Mouse (Mus musculus) brown adipose tissue, adult 24 weeks (tissue): ENCODE measurements around the gene Mcl1. TPM values are rescaled to one million over a fixed set of nuclear protein-coding genes. Genes with fewer than 3 reads are reported as not detected.

Experiments
- polyA plus RNA-seq: library from polyadenylated mRNA; stranded (reverse); fragments of >200 nt; gene quantifications from 2 replicates; pipeline ENCODE4 v1.2.4, GENCODE M21; 2012; ENCODE audit not compliant: missing spikeins, insufficient read depth, insufficient read length

Mcl1 gene
- polyA plus RNA-seq, 1 experiment: 56.1 TPM

Other genes with a start within 250 kb of the Mcl1 start
- gene Arnt, start 224.4 kb upstream of the Mcl1 start, polyA plus RNA-seq: 17.2 and 18.4 TPM in 2 replicates
- gene Ctsk, start 159.5 kb upstream of the Mcl1 start, polyA plus RNA-seq: 7.5 and 12.3 TPM in 2 replicates
- gene Ctss, start 132.0 kb upstream of the Mcl1 start, polyA plus RNA-seq: 21.0 and 22.4 TPM in 2 replicates
- gene Hormad1, start 99.1 kb upstream of the Mcl1 start, polyA plus RNA-seq: not detected in 2 replicates
- gene Golph3l, start 69.9 kb upstream of the Mcl1 start, polyA plus RNA-seq: 20.1 and 20.4 TPM in 2 replicates
- 38.4 and 51.4 TPM in 2 replicates for gene Ensa, start 33.8 kb upstream of the Mcl1 start, polyA plus RNA-seq
- 2.5 and 6.6 TPM in 2 replicates for gene Adamtsl4, start 29.1 kb downstream of the Mcl1 start, polyA plus RNA-seq
- gene Ecm1, start 80.8 kb downstream of the Mcl1 start, polyA plus RNA-seq: 41.5 and 48.8 TPM in 2 replicates
- gene Tars2, start 101.4 kb downstream of the Mcl1 start, polyA plus RNA-seq: 32.1 and 47.7 TPM in 2 replicates
- 11.3 and 12.5 TPM in 2 replicates for gene Rprd2, start 160.1 kb downstream of the Mcl1 start, polyA plus RNA-seq
- gene Prpf3, start 197.1 kb downstream of the Mcl1 start, polyA plus RNA-seq: 14.2 and 30.0 TPM in 2 replicates
- gene Mrps21, start 212.7 kb downstream of the Mcl1 start, polyA plus RNA-seq: 576 and 634 TPM in 2 replicates
- 1.5 and 3.4 TPM in 2 replicates for gene Ciart, start 223.5 kb downstream of the Mcl1 start, polyA plus RNA-seq
- 71.8 and 150 TPM in 2 replicates for gene BC028528, start 233.2 kb downstream of the Mcl1 start, polyA plus RNA-seq
- gene Aph1a, start 235.2 kb downstream of the Mcl1 start, polyA plus RNA-seq: 75.1 and 82.8 TPM in 2 replicates
- gene Car14, start 245.9 kb downstream of the Mcl1 start, polyA plus RNA-seq: 15.5 and 24.4 TPM in 2 replicates